Mouse (Mus musculus) heart, embryonic 10.5 days (tissue): ENCODE data around the gene Kantr. TPM values are rescaled to one million over a fixed set of nuclear protein-coding genes. Genes with fewer than 3 reads are reported as not detected.
"Not testable (repeated sequence)": the region's sequence is repeated elsewhere in the genome, so short reads cannot be mapped to it uniquely, and the experiment has no call there.

ENCODE experiments used
- DNase-seq: peaks from one replicate; pipeline ENCODE4 v3.0.0-alpha.2; 2017; ENCODE audit warnings: low spot score
- H3K27ac ChIP-seq: fragments of 300-500 bp; sonication (generic); 2 replicates; pipeline ENCODE4 v1.5.1; 2016; ENCODE audit warnings: mild to moderate bottlenecking
- H3K27me3 ChIP-seq: fragments of 300-500 bp; sonication (generic); 2 replicates; pipeline ENCODE4 v1.6.1; 2016; ENCODE audit warnings: mild to moderate bottlenecking; ENCODE audit not compliant: poor library complexity, insufficient read depth, severe bottlenecking
- H3K36me3 ChIP-seq: fragments of 300-500 bp; sonication (generic); 2 replicates; pipeline ENCODE4 v1.6.1; 2016; ENCODE audit warnings: mild to moderate bottlenecking, moderate library complexity
- H3K4me1 ChIP-seq: fragments of 300-500 bp; sonication (generic); 2 replicates; pipeline ENCODE4 v1.6.1; 2016; ENCODE audit warnings: mild to moderate bottlenecking
- H3K4me3 ChIP-seq: fragments of 300-500 bp; sonication (generic); 2 replicates; pipeline ENCODE4 v1.5.1; 2016; ENCODE audit warnings: mild to moderate bottlenecking, moderate library complexity
- H3K9me3 ChIP-seq: fragments of 300-500 bp; sonication (generic); 2 replicates; pipeline ENCODE4 v1.6.1; 2016; ENCODE audit warnings: mild to moderate bottlenecking, moderate library complexity
- WGBS: fragments of 180-500 bp; shearing (Covaris S2); methylation state at CpG from one replicate; pipeline ENCODE4 v1.1.7; 2016; 5-methylcytosine and 5-hydroxymethylcytosine counted together
- polyA plus RNA-seq: library from polyadenylated mRNA; unstranded; fragments of >200 nt; fragmentation: Nextera tagmentation; extraction: Ambion mirVana; gene quantifications from 2 replicates; pipeline ENCODE4 v1.2.1, GENCODE M21; 2016

The Kantr gene
- polyA plus RNA-seq, 1 experiment from 2014 or later: 15.3 TPM

GRCm38 (mm10) chrX:152329400-152329799, 2.1 kb upstream of the Kantr start:
- peaks cover 53% of the 10 kb centered on the region; the same call in 1 of the 2 replicates for H3K27me3 ChIP-seq
- H3K4me1 ChIP-seq, H3K4me3 ChIP-seq, H3K27ac ChIP-seq, DNase-seq, H3K36me3 ChIP-seq, H3K9me3 ChIP-seq: not testable (repeated sequence)

- H3K36me3 ChIP-seq: no peaks in the 10 kb centered on the region
- H3K4me1 ChIP-seq: no peaks in the 10 kb centered on the region
- no peaks in the 10 kb centered on the region for H3K9me3 ChIP-seq
- WGBS: 22% methylated on average over 8 of the region's 8 CpGs
- peaks cover 46% of the 10 kb centered on the region; the same call in 1 of the 2 replicates for H3K27me3 ChIP-seq
- no peak for DNase-seq
- peak overlapping the region; percentile 53; the same call in 1 of the 2 replicates for H3K27ac ChIP-seq
- peak overlapping the region; percentile 61 for H3K4me3 ChIP-seq
These were observed 376 bp upstream of the Kantr start for GRCm38 (mm10) chrX:152327689-152328052.

GRCm38 (mm10) chrX:152323584-152323983, 3.7 kb downstream of the Kantr start:
- H3K9me3 ChIP-seq: no peaks in the 10 kb centered on the region
- H3K27me3 ChIP-seq: peaks cover 42% of the 10 kb centered on the region; the same call in 1 of the 2 replicates
- no peak overlapping the region for H3K27ac ChIP-seq
- no peak for DNase-seq
- WGBS: 86% methylated on average over 1 of the region's 1 CpGs
- H3K4me3 ChIP-seq: no peak overlapping the region
- no peaks in the 10 kb centered on the region for H3K4me1 ChIP-seq
- no peaks in the 10 kb centered on the region for H3K36me3 ChIP-seq

DNA sequence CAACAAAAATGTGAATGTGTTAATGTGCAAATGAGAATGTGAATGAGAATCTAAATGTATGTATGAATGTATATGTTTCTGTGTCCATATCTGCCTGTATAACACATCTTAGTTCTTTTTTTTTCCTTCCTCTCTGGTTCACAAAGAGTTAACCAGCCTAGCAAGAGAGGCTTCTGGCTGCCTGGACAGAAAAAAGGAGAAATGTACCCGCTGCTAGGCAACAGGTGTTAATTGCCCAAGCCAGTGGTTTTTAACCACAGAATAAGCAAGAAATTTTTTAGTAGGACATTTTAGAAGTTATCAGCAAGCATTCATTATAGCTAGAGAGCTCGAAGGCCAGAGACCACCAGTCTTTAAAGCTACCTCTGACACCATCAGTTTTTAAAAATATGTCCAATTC, 4.5 kb downstream of the Kantr start:
- Histone ChIP-seq H3K27ac (no peak overlapping the region), H3K9me3 (no peaks in the 10 kb centered on the region), H3K36me3 (no peaks in the 10 kb centered on the region), H3K4me3 (no peak overlapping the region), H3K27me3 (peaks cover 34% of the 10 kb centered on the region; the same call in 1 of the 2 replicates), H3K4me1 (no peaks in the 10 kb centered on the region)
- 64% methylated on average over 2 of the region's 2 CpGs for WGBS
- DNase-seq: no peak

DNA sequence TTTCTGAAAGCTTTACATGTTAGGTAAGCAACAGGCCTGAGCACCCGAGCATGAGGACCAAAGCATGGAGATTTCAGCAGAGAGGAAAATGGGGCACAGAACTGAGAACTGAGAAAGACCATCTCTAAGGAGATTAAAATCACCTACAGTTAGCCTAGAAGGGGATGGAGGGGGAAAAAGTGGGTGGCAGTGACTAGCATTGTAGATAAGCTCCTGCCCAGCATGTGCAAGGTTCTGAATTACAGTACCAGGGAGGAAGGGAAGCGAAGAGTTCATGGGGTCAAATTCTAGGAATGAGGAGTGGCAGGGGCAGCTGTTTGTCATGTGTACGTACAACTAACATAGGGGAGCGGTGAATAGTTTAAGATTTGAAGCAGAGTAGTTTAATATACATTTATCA, 6.8 kb downstream of the Kantr start:
- Histone ChIP-seq H3K9me3 (no peaks in the 10 kb centered on the region), H3K27me3 (peaks cover 16% of the 10 kb centered on the region; the same call in 1 of the 2 replicates), H3K4me1 (no peaks in the 10 kb centered on the region), H3K36me3 (no peaks in the 10 kb centered on the region), H3K27ac (no peak overlapping the region), H3K4me3 (no peak overlapping the region)
- DNase-seq: no peak
- 80% methylated on average over 4 of the region's 4 CpGs for WGBS

- H3K4me1 ChIP-seq: no peaks in the 10 kb centered on the region
- H3K36me3 ChIP-seq: no peaks in the 10 kb centered on the region
- H3K27ac ChIP-seq: no peak overlapping the region
- no peak for DNase-seq
- peaks cover 4% of the 10 kb centered on the region; the same call in 1 of the 2 replicates for H3K27me3 ChIP-seq
- H3K4me3 ChIP-seq: no peak overlapping the region
- H3K9me3 ChIP-seq: no peaks in the 10 kb centered on the region
- 57% methylated on average over 2 of the region's 2 CpGs for WGBS
These were observed 19.4 kb downstream of the Kantr start for GRCm38 (mm10) chrX:152307942-152308341.

- Histone ChIP-seq H3K36me3 (no peaks in the 10 kb centered on the region), H3K27ac (no peak overlapping the region), H3K4me1 (no peaks in the 10 kb centered on the region), H3K4me3 (no peak overlapping the region), H3K9me3 (no peaks in the 10 kb centered on the region), H3K27me3 (peaks cover 4% of the 10 kb centered on the region; the same call in 1 of the 2 replicates)
- DNase-seq: peak; percentile 83
These were observed 19.9 kb downstream of the Kantr start for GRCm38 (mm10) chrX:152307371-152307770.

DNA sequence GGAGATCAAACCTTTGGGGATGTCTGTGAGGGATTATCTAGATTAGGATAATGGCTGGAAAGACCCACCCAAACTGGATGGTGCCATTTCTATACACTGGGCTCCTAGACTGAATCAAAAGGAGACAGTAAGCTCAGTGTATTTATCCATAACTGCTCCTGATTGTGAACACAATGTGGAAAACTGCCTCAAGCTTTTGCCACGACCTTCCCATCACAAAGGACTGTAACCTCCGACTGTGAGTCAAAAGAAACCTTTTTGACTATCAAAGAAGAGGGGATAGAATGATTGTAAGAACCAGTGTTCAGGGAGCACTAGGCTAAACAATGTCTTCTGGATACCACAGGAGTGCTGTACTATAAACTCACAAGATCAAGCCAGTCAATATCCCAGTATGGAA, 21.1 kb downstream of the Kantr start:
- H3K9me3 ChIP-seq: no peaks in the 10 kb centered on the region
- DNase-seq: no peak
- H3K27ac ChIP-seq: no peak overlapping the region
- H3K36me3 ChIP-seq: no peaks in the 10 kb centered on the region
- H3K4me1 ChIP-seq: no peaks in the 10 kb centered on the region
- 78% methylated on average over 2 of the region's 2 CpGs for WGBS
- peaks cover 4% of the 10 kb centered on the region; the same call in 1 of the 2 replicates for H3K27me3 ChIP-seq
- H3K4me3 ChIP-seq: no peak overlapping the region

GRCm38 (mm10) chrX:152287026-152287425, 40.3 kb downstream of the Kantr start:
- H3K4me1 ChIP-seq, DNase-seq, H3K9me3 ChIP-seq, H3K36me3 ChIP-seq, H3K4me3 ChIP-seq, H3K27me3 ChIP-seq, H3K27ac ChIP-seq: not testable (repeated sequence)
- WGBS: 59% methylated on average over 1 of the region's 1 CpGs

GRCm38 (mm10) chrX:152284746-152285145, 42.5 kb downstream of the Kantr start:
- no peak for DNase-seq
- no peak overlapping the region for H3K27ac ChIP-seq
- no peaks in the 10 kb centered on the region for H3K36me3 ChIP-seq
- H3K4me1 ChIP-seq: no peaks in the 10 kb centered on the region
- no peaks in the 10 kb centered on the region for H3K9me3 ChIP-seq
- no peak overlapping the region for H3K4me3 ChIP-seq
- 67% methylated on average over 3 of the region's 3 CpGs for WGBS
- no peaks in the 10 kb centered on the region for H3K27me3 ChIP-seq

DNA sequence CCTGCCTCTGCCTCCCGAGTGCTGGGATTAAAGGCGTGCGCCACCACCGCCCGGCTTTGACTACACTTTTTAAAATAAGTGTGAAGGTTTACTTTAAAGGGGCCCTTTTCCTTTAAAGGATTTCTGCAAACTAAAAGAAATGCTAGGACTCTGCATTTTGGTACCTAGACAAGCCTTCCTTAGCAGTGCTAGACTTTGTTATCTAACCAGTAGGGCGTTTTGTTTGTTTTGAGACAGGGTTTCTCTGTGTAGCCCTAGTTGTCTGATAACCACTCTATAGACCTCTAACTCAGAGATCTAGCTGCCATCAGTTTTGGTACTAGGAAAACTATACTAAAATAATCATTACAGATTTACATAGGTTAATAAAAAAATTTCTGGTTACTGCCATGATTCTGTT, 47.9 kb downstream of the Kantr start:
- Histone ChIP-seq H3K27me3 (no peaks in the 10 kb centered on the region), H3K9me3 (no peaks in the 10 kb centered on the region), H3K27ac (no peak overlapping the region), H3K4me1 (no peaks in the 10 kb centered on the region), H3K36me3 (peaks cover 21% of the 10 kb centered on the region), H3K4me3 (no peak overlapping the region)
- WGBS: 93% methylated on average over 6 of the region's 6 CpGs
- no peak for DNase-seq

DNA sequence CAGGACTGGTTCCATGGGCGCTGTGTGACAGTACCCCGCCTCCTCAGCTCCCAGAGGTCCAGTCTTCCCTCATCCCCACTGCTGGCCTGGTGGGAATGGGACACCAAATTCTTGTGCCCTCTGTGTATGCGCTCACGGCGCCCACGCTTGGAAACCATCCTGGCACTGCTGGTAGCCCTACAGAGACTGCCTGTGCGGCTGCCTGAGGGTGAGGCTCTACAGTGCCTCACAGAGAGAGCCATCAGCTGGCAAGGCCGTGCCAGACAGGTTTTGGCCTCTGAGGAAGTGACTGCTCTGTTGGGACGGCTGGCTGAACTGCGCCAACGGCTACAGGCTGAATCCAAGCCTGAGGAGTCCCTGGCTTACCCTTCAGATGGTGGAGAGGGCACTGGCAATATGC, 56.1 kb downstream of the Kantr start:
- no peaks in the 10 kb centered on the region for H3K4me1 ChIP-seq
- 94% methylated on average over 11 of the region's 11 CpGs for WGBS
- peaks cover 98% of the 10 kb centered on the region for H3K36me3 ChIP-seq

More for the DNA sequence above, 56.1 kb downstream of the Kantr start:
- no peaks in the 10 kb centered on the region for H3K9me3 ChIP-seq
- DNase-seq: no peak
- no peaks in the 10 kb centered on the region for H3K27me3 ChIP-seq
- H3K4me3 ChIP-seq: no peak overlapping the region
- H3K27ac ChIP-seq: no peak overlapping the region
